Mouse (Mus musculus): Measurements from ENCODE around the gene Coasy.

DNA sequence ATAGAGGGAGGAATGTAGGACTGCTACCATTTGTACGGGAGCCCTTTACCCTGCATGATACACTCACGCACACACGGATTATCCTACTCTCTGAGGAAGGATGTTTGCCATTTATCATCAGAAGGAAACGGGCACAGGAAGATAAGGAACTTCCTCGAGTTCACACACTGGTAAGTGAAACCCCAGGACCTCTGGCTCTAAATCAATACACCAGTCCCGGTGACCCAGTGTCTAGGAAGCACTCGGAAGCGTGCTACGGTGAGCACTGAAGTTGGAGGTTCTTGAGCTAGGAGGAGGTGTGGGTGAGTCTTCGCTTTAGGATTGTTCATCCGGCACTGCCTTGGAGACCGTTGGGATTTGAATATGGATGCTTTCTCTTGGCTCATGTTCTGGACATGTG is 50.7 kb downstream of the Coasy start:
- TF ChIP-seq CTCF (IDR thresholded peaks at IDR 0.05) (no peak), POLR2A (IDR thresholded peaks at IDR 0.05; ENCODE audit: insufficient read depth, low read depth, low read length) (no peak)

Data from heart, adult 2 months (tissue).